Mouse (Mus musculus): ENCODE results near the gene Scfd2.

DNA sequence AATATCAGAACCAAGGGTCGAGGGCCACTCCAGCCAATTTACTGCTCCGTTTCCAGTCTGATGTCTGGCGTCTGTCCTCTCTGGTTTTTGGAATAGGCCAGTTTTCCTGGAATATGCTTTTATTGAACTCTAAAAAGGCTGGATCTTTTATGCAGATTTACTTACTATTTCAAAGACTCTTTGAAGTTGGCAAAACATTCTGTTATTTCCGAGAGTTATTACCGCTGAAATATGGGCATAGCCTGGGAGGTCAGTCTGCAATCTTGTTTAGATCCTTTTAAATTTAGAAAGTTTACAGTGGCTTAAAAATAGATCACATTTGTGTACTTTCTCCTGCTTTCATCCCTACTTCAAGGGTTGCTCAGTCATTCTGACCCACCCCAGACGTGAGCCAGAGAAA is 307.1 kb downstream of the Scfd2 start:
- TF ChIP-seq POLR2A (IDR thresholded peaks at IDR 0.05; ENCODE audit: control insufficient read depth, low read depth, low read length) (no peak), CTCF (IDR thresholded peaks at IDR 0.05; ENCODE audit: control insufficient read depth, insufficient read depth, insufficient replicate concordance, low read depth, low read length) (no peak)

All from testis, adult 2 months (tissue).